Mouse (Mus musculus) intestine, embryonic 15.5 days (tissue): Measurements from ENCODE around the gene Timp3. TPM values are rescaled to one million over a fixed set of nuclear protein-coding genes. Genes with fewer than 3 reads are reported as not detected.
A peak's percentile ranks its signal among the peaks of the same experiment; 100 is the strongest.

ENCODE experiments used
- ATAC-seq: fragments of 200-750 bp; cut with Nextera tagmentation; 2 replicates; pipeline ENCODE4 v1.8.0; 2017; ENCODE audit warnings: moderate TSS enrichment, moderate library complexity
- H3K27ac ChIP-seq: fragments of 300-500 bp; sonication (generic); 2 replicates; pipeline ENCODE4 v1.5.1; 2015; ENCODE audit warnings: mild to moderate bottlenecking, inconsistent platforms
- H3K27me3 ChIP-seq: fragments of 300-500 bp; sonication (generic); replicated peaks from 2 replicates; pipeline ENCODE4 v1.6.1; 2015; ENCODE audit warnings: inconsistent platforms
- H3K36me3 ChIP-seq: fragments of 300-500 bp; sonication (generic); 2 replicates; pipeline ENCODE4 v1.6.1; 2015; ENCODE audit warnings: inconsistent platforms
- H3K4me1 ChIP-seq: fragments of 300-500 bp; sonication (generic); replicated peaks from 2 replicates; pipeline ENCODE4 v1.6.1; 2015; ENCODE audit warnings: inconsistent platforms
- H3K4me2 ChIP-seq: fragments of 300-500 bp; sonication (generic); replicated peaks from 2 replicates; pipeline ENCODE4 v1.6.1; 2015; ENCODE audit warnings: mild to moderate bottlenecking, inconsistent platforms
- H3K4me3 ChIP-seq: fragments of 300-500 bp; sonication (generic); replicated peaks from 2 replicates; pipeline ENCODE4 v1.5.1; 2015; ENCODE audit warnings: inconsistent platforms
- H3K9ac ChIP-seq: fragments of 300-500 bp; sonication (generic); 2 replicates; pipeline ENCODE4 v1.6.1; 2015; ENCODE audit warnings: inconsistent platforms
- H3K9me3 ChIP-seq: fragments of 300-500 bp; sonication (generic); 2 replicates; pipeline ENCODE4 v1.6.1; 2016; ENCODE audit warnings: inconsistent platforms
- WGBS: fragments of 180-500 bp; shearing (Covaris S2); methylation state at CpG from one replicate; pipeline ENCODE4 v1.1.7; 2015; 5-methylcytosine and 5-hydroxymethylcytosine counted together
- polyA plus RNA-seq: library from polyadenylated mRNA; unstranded; fragments of >200 nt; fragmentation: Nextera tagmentation; extraction: Ambion mirVana; gene quantifications from 2 replicates; pipeline ENCODE4 v1.2.1, GENCODE M21; 2015

The Timp3 gene
- polyA plus RNA-seq, 1 experiment from 2014 or later = 44.6 TPM

GRCm38 (mm10) chr10:86343362-86343761 is 43.2 kb downstream of the Timp3 start:
- Histone ChIP-seq H3K9me3 (no peaks in the 10 kb centered on the region), H3K27ac (no peak overlapping the region; the same call in 1 of the 2 replicates), H3K4me1 (peaks cover 43% of the 10 kb centered on the region), H3K9ac (no peak overlapping the region), H3K27me3 (no peaks in the 10 kb centered on the region), H3K4me2 (no peak overlapping the region), H3K36me3 (peaks cover 7% of the 10 kb centered on the region; the same call in 1 of the 2 replicates), H3K4me3 (no peak overlapping the region)
- 87% methylated on average over 6 of the region's 6 CpGs for WGBS
- no peak for ATAC-seq

- Histone ChIP-seq H3K27me3 (no peaks in the 10 kb centered on the region), H3K36me3 (peaks cover 7% of the 10 kb centered on the region; the same call in 1 of the 2 replicates), H3K27ac (no peak overlapping the region), H3K4me1 (peaks cover 42% of the 10 kb centered on the region), H3K4me2 (no peak overlapping the region), H3K9me3 (no peaks in the 10 kb centered on the region), H3K9ac (no peak overlapping the region), H3K4me3 (no peak overlapping the region)
- 89% methylated on average over 7 of the region's 7 CpGs for WGBS
- no peak for ATAC-seq
Measured at GRCm38 (mm10) chr10:86343931-86344330, 43.8 kb downstream of the Timp3 start.

GRCm38 (mm10) chr10:86344654-86345053 is 44.5 kb downstream of the Timp3 start:
- no peak overlapping the region for H3K4me2 ChIP-seq
- no peak overlapping the region for H3K9ac ChIP-seq
- no peaks in the 10 kb centered on the region for H3K27me3 ChIP-seq
- WGBS = 89% methylated on average over 6 of the region's 6 CpGs
- H3K9me3 ChIP-seq = no peaks in the 10 kb centered on the region
- ATAC-seq = no peak
- no peak overlapping the region for H3K27ac ChIP-seq
- peaks cover 7% of the 10 kb centered on the region; the same call in 1 of the 2 replicates for H3K36me3 ChIP-seq
- H3K4me1 ChIP-seq = peaks cover 35% of the 10 kb centered on the region
- H3K4me3 ChIP-seq = no peak overlapping the region

GRCm38 (mm10) chr10:86345645-86346044 is 45.5 kb downstream of the Timp3 start:
- Histone ChIP-seq H3K9me3 (no peaks in the 10 kb centered on the region), H3K4me3 (no peak overlapping the region), H3K4me2 (no peak overlapping the region), H3K27ac (no peak overlapping the region), H3K9ac (no peak overlapping the region), H3K27me3 (no peaks in the 10 kb centered on the region), H3K36me3 (peaks cover 7% of the 10 kb centered on the region; the same call in 1 of the 2 replicates), H3K4me1 (peaks cover 25% of the 10 kb centered on the region)
- 92% methylated on average over 9 of the region's 9 CpGs for WGBS
- no peak for ATAC-seq

GRCm38 (mm10) chr10:86346235-86346840 is 46.2 kb downstream of the Timp3 start:
- Histone ChIP-seq H3K36me3 (peaks cover 7% of the 10 kb centered on the region; the same call in 1 of the 2 replicates), H3K27ac (no peak overlapping the region)
- ATAC-seq = peak; percentile 55

GRCm38 (mm10) chr10:86351287-86351686 is 51.1 kb downstream of the Timp3 start:
- Histone ChIP-seq H3K36me3 (no peaks in the 10 kb centered on the region), H3K27me3 (no peaks in the 10 kb centered on the region), H3K4me2 (no peak overlapping the region), H3K9me3 (no peaks in the 10 kb centered on the region), H3K9ac (no peak overlapping the region), H3K4me3 (no peak overlapping the region), H3K27ac (no peak overlapping the region), H3K4me1 (0 out of 2 replicates have a peak, but pooled peaks cover under 1% of the 10 kb centered on the region)
- WGBS = 71% methylated on average over 2 of the region's 2 CpGs
- ATAC-seq = no peak

More at GRCm38 (mm10) chr10:86346235-86346840, 46.2 kb downstream of the Timp3 start:
- no peak overlapping the region for H3K4me2 ChIP-seq
- 29% methylated on average over 3 of the region's 3 CpGs for WGBS
- no peak overlapping the region for H3K9ac ChIP-seq
- no peak overlapping the region for H3K4me3 ChIP-seq
- H3K9me3 ChIP-seq = no peaks in the 10 kb centered on the region
- H3K27me3 ChIP-seq = no peaks in the 10 kb centered on the region
- peaks cover 20% of the 10 kb centered on the region for H3K4me1 ChIP-seq

GRCm38 (mm10) chr10:86352521-86352920 is 52.3 kb downstream of the Timp3 start:
- no peak overlapping the region for H3K4me2 ChIP-seq
- H3K36me3 ChIP-seq = no peaks in the 10 kb centered on the region
- no peaks in the 10 kb centered on the region for H3K27me3 ChIP-seq
- H3K4me3 ChIP-seq = no peak overlapping the region
- WGBS = 93% methylated on average over 3 of the region's 3 CpGs
- peak; percentile 56; the same call in 1 of the 2 replicates for ATAC-seq
- no peak overlapping the region for H3K9ac ChIP-seq
- no peaks in the 10 kb centered on the region for H3K4me1 ChIP-seq
- H3K9me3 ChIP-seq = no peaks in the 10 kb centered on the region
- no peak overlapping the region for H3K27ac ChIP-seq

GRCm38 (mm10) chr10:86356819-86357563 is 56.8 kb downstream of the Timp3 start:
- no peak for ATAC-seq
- no peak overlapping the region for H3K9ac ChIP-seq

GRCm38 (mm10) chr10:86358307-86358975 is 58.3 kb downstream of the Timp3 start:
- Histone ChIP-seq H3K9me3 (no peaks in the 10 kb centered on the region), H3K9ac (no peak overlapping the region), H3K4me1 (peaks cover 4% of the 10 kb centered on the region; the same call in 1 of the 2 replicates), H3K36me3 (no peaks in the 10 kb centered on the region), H3K27me3 (no peaks in the 10 kb centered on the region), H3K4me3 (no peak overlapping the region), H3K4me2 (no peak overlapping the region), H3K27ac (no peak overlapping the region)
- no peak for ATAC-seq
- 82% methylated on average over 7 of the region's 7 CpGs for WGBS

More at GRCm38 (mm10) chr10:86356819-86357563, 56.8 kb downstream of the Timp3 start:
- H3K27ac ChIP-seq = no peak overlapping the region
- no peaks in the 10 kb centered on the region for H3K9me3 ChIP-seq
- H3K4me2 ChIP-seq = no peak overlapping the region
- WGBS = 65% methylated on average over 5 of the region's 5 CpGs
- peaks cover 4% of the 10 kb centered on the region; the same call in 1 of the 2 replicates for H3K4me1 ChIP-seq
- no peaks in the 10 kb centered on the region for H3K36me3 ChIP-seq
- no peaks in the 10 kb centered on the region for H3K27me3 ChIP-seq
- H3K4me3 ChIP-seq = no peak overlapping the region

GRCm38 (mm10) chr10:86359208-86359607 is 59.0 kb downstream of the Timp3 start:
- Histone ChIP-seq H3K4me3 (no peak overlapping the region), H3K9ac (no peak overlapping the region), H3K27ac (no peak overlapping the region), H3K9me3 (no peaks in the 10 kb centered on the region), H3K4me1 (peaks cover 4% of the 10 kb centered on the region; the same call in 1 of the 2 replicates), H3K36me3 (no peaks in the 10 kb centered on the region), H3K4me2 (no peak overlapping the region), H3K27me3 (no peaks in the 10 kb centered on the region)
- WGBS = 62% methylated on average over 2 of the region's 2 CpGs
- no peak for ATAC-seq

- no peaks in the 10 kb centered on the region for H3K36me3 ChIP-seq
- H3K27ac ChIP-seq = no peak overlapping the region
- whole genome bisulfite sequencing = 58% methylated on average over 4 of the region's 4 CpGs
- H3K4me2 ChIP-seq = no peak overlapping the region
- H3K9me3 ChIP-seq = no peaks in the 10 kb centered on the region
- H3K9ac ChIP-seq = no peak overlapping the region
- no peaks in the 10 kb centered on the region for H3K27me3 ChIP-seq
- ATAC-seq = no peak
- no peak overlapping the region for H3K4me3 ChIP-seq
- H3K4me1 ChIP-seq = peaks cover 4% of the 10 kb centered on the region; the same call in 1 of the 2 replicates
Measured at GRCm38 (mm10) chr10:86359699-86360098, 59.5 kb downstream of the Timp3 start.

GRCm38 (mm10) chr10:86363669-86364309 is 63.6 kb downstream of the Timp3 start:
- no peak overlapping the region for H3K4me2 ChIP-seq
- H3K9me3 ChIP-seq = no peaks in the 10 kb centered on the region
- no peak overlapping the region for H3K4me3 ChIP-seq
- no peak overlapping the region for H3K9ac ChIP-seq
- no peaks in the 10 kb centered on the region for H3K27me3 ChIP-seq
- WGBS = 76% methylated on average over 8 of the region's 8 CpGs
- no peak for ATAC-seq
- no peaks in the 10 kb centered on the region for H3K36me3 ChIP-seq
- H3K27ac ChIP-seq = no peak overlapping the region
- H3K4me1 ChIP-seq = peaks cover 12% of the 10 kb centered on the region
